24 mouse cellular contexts compared by ENCODE assay signal in the genomic region with DNA sequence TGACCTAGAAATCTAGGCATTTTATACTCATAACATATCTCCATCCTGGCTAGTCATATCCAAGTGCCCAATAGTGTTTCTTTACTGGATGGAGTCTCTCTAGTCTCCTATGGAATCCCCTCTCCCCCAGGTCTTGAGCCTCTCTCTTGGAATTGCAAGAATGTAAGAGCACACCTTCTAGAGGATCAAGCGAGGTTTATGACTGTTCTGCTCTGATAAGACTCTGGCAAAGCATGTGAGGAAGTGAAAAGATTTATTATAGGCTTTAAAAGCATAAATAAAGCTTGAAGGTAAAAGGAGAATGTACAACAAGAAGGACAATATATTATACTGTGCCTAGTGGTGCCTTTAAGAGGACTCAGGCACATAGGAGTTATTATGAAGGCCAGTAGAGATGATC.
"Had no signal": no experiment of that assay in that cellular context is flagged by ENCODE, and none has a peak within 500 bp of the region (broad histone marks: within the 10 kb centered on the region; RNA-seq: fewer than 3 reads in every experiment).

No protein-coding gene starts in this region.

- H3K9ac ChIP-seq: hindbrain, embryonic 12.5 days; hindbrain, embryonic 14.5 days; limb, embryonic 12.5 days; liver, embryonic 13.5 days; liver, embryonic 15.5 days had no signal

- H3K36me3 ChIP-seq: hindbrain, embryonic 10.5 days; hindbrain, embryonic 12.5 days; limb, embryonic 10.5 days; limb, embryonic 12.5 days; liver, embryonic 13.5 days; liver, embryonic 15.5 days had no signal

- H3K4me3 ChIP-seq: heart, adult 2 months; hindbrain, embryonic 10.5 days; hindbrain, embryonic 12.5 days; layer of hippocampus, adult 2 months; left cerebral cortex, adult 2 months; limb, embryonic 10.5 days; limb, embryonic 12.5 days; liver, embryonic 13.5 days; liver, embryonic 15.5 days had no signal

- ATAC-seq: hindbrain, embryonic 16.5 days; inflammation-experienced regulatory T-cells, adult 6 months had no signal

- H3K9me3 ChIP-seq: hindbrain, embryonic 10.5 days; hindbrain, embryonic 12.5 days; limb, embryonic 10.5 days; limb, embryonic 12.5 days; liver, embryonic 13.5 days; liver, embryonic 15.5 days had no signal

- H3K4me2 ChIP-seq: heart, embryonic 11.5 days; hindbrain, embryonic 12.5 days; hindbrain, embryonic 14.5 days; limb, embryonic 12.5 days; liver, embryonic 11.5 days; liver, embryonic 13.5 days; liver, embryonic 15.5 days had no signal

- H3K27me3 ChIP-seq: hindbrain, embryonic 12.5 days; limb, embryonic 12.5 days; liver, embryonic 13.5 days; liver, embryonic 15.5 days had no signal

- H3K4me1 ChIP-seq: limb, embryonic 10.5 days; limb, embryonic 12.5 days; liver, embryonic 13.5 days; liver, embryonic 15.5 days had no signal

- H3K27ac ChIP-seq: heart, adult 2 months; hindbrain, embryonic 10.5 days; hindbrain, embryonic 12.5 days; hindbrain, embryonic 14.5 days; layer of hippocampus, adult 2 months; left cerebral cortex, adult 2 months; limb, embryonic 10.5 days; limb, embryonic 12.5 days; liver, embryonic 13.5 days; liver, embryonic 15.5 days had no signal

- DNase-seq: gastrocnemius, postnatal 14 days; gastrocnemius, postnatal 36 days; heart, adult 11 months; heart, adult 2 months; heart, postnatal 10 days; heart, postnatal 4 days; kidney, adult 18-20 months; kidney, adult 8-10 months; kidney, postnatal 25 days; kidney, postnatal 4 days; liver; liver, embryonic 13.5 days had no signal
